In genomic region chr12:113154747-113155075, GRCm38 (mm10) we compare ENCODE assay signal across 1 mouse cellular context.
TF ChIP-seq lines count a peak whose summit lies in the region.

No protein-coding gene starts in this region.

TF ChIP-seq in CH12.LX, 34 proteins besides CTCF, POLR2A, EP300 and RAD21:
- TF ChIP-seq USF2 (conservative IDR thresholded peaks at IDR 0.05; ENCODE audit: low read depth, low read length), result no peak
- TF ChIP-seq RCOR1 (conservative IDR thresholded peaks at IDR 0.05; ENCODE audit: low read depth, low read length), result no peak
- TF ChIP-seq MAZ (IDR thresholded peaks at IDR 0.05; ENCODE audit: low read depth, low read length), result no peak
- TF ChIP-seq E2F4 (IDR thresholded peaks at IDR 0.05; ENCODE audit: insufficient replicate concordance, low read depth, low read length), result no peak
- no peak for TF ChIP-seq MYC (IDR thresholded peaks at IDR 0.05; ENCODE audit: low read depth, low read length)
- no peak for TF ChIP-seq JUN (IDR thresholded peaks at IDR 0.05; ENCODE audit: insufficient read depth, low read depth, low read length)
- no peak for TF ChIP-seq ELF1 (IDR thresholded peaks at IDR 0.05; ENCODE audit: low read depth, low read length)
- TF ChIP-seq GABPA (IDR thresholded peaks at IDR 0.05; ENCODE audit: insufficient replicate concordance, low read depth, low read length), result no peak
- TF ChIP-seq SIN3A (IDR thresholded peaks at IDR 0.05; ENCODE audit: low read length), result no peak
- TF ChIP-seq MAFK (IDR thresholded peaks at IDR 0.05; ENCODE audit: insufficient replicate concordance, low read length), result no peak
- TF ChIP-seq NELFE (IDR thresholded peaks at IDR 0.05; ENCODE audit: low read depth, low read length), result no peak
- TF ChIP-seq IRF4 (IDR thresholded peaks at IDR 0.05; ENCODE audit: low read depth, low read length), result no peak
- no peak for TF ChIP-seq NRF1 (IDR thresholded peaks at IDR 0.05; ENCODE audit: low read depth, low read length)
- no peak for TF ChIP-seq MAX (IDR thresholded peaks at IDR 0.05; ENCODE audit: low read length)
